In genomic region chr4:32956423-32956822, GRCm38 (mm10) we compare ENCODE assay signal across 17 mouse cellular contexts. TPM values are rescaled to one million over a fixed set of nuclear protein-coding genes. Genes with fewer than 3 reads are reported as not detected.
"Had no signal": no experiment of that assay in that cellular context is flagged by ENCODE, and none has a peak within 500 bp of the region (broad histone marks: within the 10 kb centered on the region; RNA-seq: fewer than 3 reads in every experiment).

No protein-coding gene starts in this region.

- DNase-seq: left cerebral cortex, postnatal 4 days; liver, embryonic 13.5 days; liver, postnatal 0 days; lung, adult 18-20 months; lung, adult 2 months; lung, embryonic 14.5 days; lung, postnatal 10 days; lung, postnatal 14 days; lung, postnatal 36 days; lung, postnatal 4 days; midbrain, embryonic 14.5 days had no signal

- ATAC-seq: liver, embryonic 12.5 days; liver, postnatal 0 days; lung, postnatal 0 days; midbrain, embryonic 13.5 days; midbrain, embryonic 15.5 days; midbrain, embryonic 16.5 days had no signal

RNA-seq across cellular contexts. Expression of gene Rragd, which starts 26.4 kb away (rescaled TPM):
- total RNA-seq: megakaryocyte progenitor cell, adult 5-6 weeks had no signal
